Comparison of ENCODE assay signal across 8 mouse cellular contexts in genomic region chr3:53463046-53463764, GRCm38 (mm10). TPM values are rescaled to one million over a fixed set of nuclear protein-coding genes. Genes with fewer than 3 reads are reported as not detected.
DNase-seq lines count a peak whose midpoint lies in the region; ATAC-seq and TF ChIP-seq lines count a peak whose summit lies in the region.

TSS of gene Nhlrc3 (minus strand) at chr3:53463332.
TSS of gene Proser1 (plus strand) at chr3:53463666.

- H3K4me1 ChIP-seq in embryonic facial prominence, embryonic 14.5 days (ENCODE audit: control insufficient read depth, insufficient read depth, low read length): peaks cover 18% of the 10 kb centered on the region
- H3K4me1 ChIP-seq in limb, embryonic 14.5 days (ENCODE audit: control insufficient read depth, insufficient read depth, low read length): peaks cover 17% of the 10 kb centered on the region
- peaks cover 9% of the 10 kb centered on the region; the same call in 1 of the 2 replicates for H3K4me1 ChIP-seq in midbrain, postnatal 0 days (ENCODE audit: insufficient read depth, low read length)

- WGBS in embryonic facial prominence, embryonic 14.5 days: under 1% methylated on average over 40 of the region's 52 CpGs
- under 1% methylated on average over 51 of the region's 52 CpGs for WGBS in limb, embryonic 14.5 days
- WGBS in midbrain, postnatal 0 days: under 1% methylated on average over 51 of the region's 52 CpGs

- H3K4me3 ChIP-seq in embryonic facial prominence, embryonic 14.5 days (ENCODE audit: low read depth, low read length): peak within 1 kb of the TSS; percentile 86
- H3K4me3 ChIP-seq in limb, embryonic 14.5 days (replicated peaks; ENCODE audit: low read length): peak within 1 kb of the TSS; percentile 88
- H3K4me3 ChIP-seq in midbrain, postnatal 0 days (ENCODE audit: low read depth, low read length): peak within 1 kb of the TSS; percentile 86

- ATAC-seq in embryonic facial prominence, embryonic 14.5 days (ENCODE audit: low read depth): peak; percentile 98
- ATAC-seq in limb, embryonic 14.5 days (ENCODE audit: low FRiP score, low read depth): peak; percentile 97
- ATAC-seq in midbrain, postnatal 0 days (ENCODE audit: low FRiP score): peak; percentile 98

- no peaks in the 10 kb centered on the region for H3K27me3 ChIP-seq in embryonic facial prominence, embryonic 14.5 days (replicated peaks; ENCODE audit: control insufficient read depth, insufficient read depth, low read length)
- H3K27me3 ChIP-seq in limb, embryonic 14.5 days (ENCODE audit: control insufficient read depth, insufficient read depth, low read length): no peaks in the 10 kb centered on the region
- H3K27me3 ChIP-seq in midbrain, postnatal 0 days (ENCODE audit: insufficient read depth, low read length): no peaks in the 10 kb centered on the region

- peak within 1 kb of the TSS; percentile 80 for H3K4me2 ChIP-seq in embryonic facial prominence, embryonic 14.5 days (ENCODE audit: low read depth, low read length)
- H3K4me2 ChIP-seq in limb, embryonic 14.5 days (replicated peaks; ENCODE audit: low read depth, low read length, severe bottlenecking): peak within 1 kb of the TSS; percentile 88
- H3K4me2 ChIP-seq in midbrain, postnatal 0 days (ENCODE audit: low read depth, low read length, poor library complexity, severe bottlenecking): peak within 1 kb of the TSS; percentile 78

- H3K36me3 ChIP-seq in embryonic facial prominence, embryonic 14.5 days (ENCODE audit: control insufficient read depth, insufficient read depth, low read length): peaks cover 18% of the 10 kb centered on the region
- peaks cover 27% of the 10 kb centered on the region for H3K36me3 ChIP-seq in limb, embryonic 14.5 days (ENCODE audit: control insufficient read depth, insufficient read depth, low read length)
- H3K36me3 ChIP-seq in midbrain, postnatal 0 days (ENCODE audit: insufficient read depth, low read length): 0 out of 2 replicates have a peak, but pooled peaks cover 3% of the 10 kb centered on the region

- H3K9me3 ChIP-seq in embryonic facial prominence, embryonic 14.5 days (ENCODE audit: control insufficient read depth, low read length): no peaks in the 10 kb centered on the region
- H3K9me3 ChIP-seq in limb, embryonic 14.5 days (ENCODE audit: control insufficient read depth, low read length): no peaks in the 10 kb centered on the region
- H3K9me3 ChIP-seq in midbrain, postnatal 0 days (ENCODE audit: low read length): no peaks in the 10 kb centered on the region

- no peak; the same call in 1 of the 2 replicates for TF ChIP-seq CTCF in midbrain, postnatal 0 days (IDR thresholded peaks at IDR 0.05)

- DNase-seq in 3T3-L1 (ENCODE audit: low read depth, low spot score): peak; percentile 94
- peak; percentile 82 to 84 for DNase-seq in adrenal gland, postnatal 4 days (ENCODE audit: low spot score in 2 of 2)
- peak; percentile 99 for DNase-seq in embryonic facial prominence, embryonic 14.5 days (ENCODE audit: low spot score)
- DNase-seq in heart, adult 8-10 months (ENCODE audit: low spot score): peak; percentile 94
- peak; percentile 97 for DNase-seq in kidney, adult 9 months
- peak; percentile 96 for DNase-seq in limb, embryonic 14.5 days (ENCODE audit: low spot score)
- peak; percentile 99 for DNase-seq in midbrain, postnatal 0 days (ENCODE audit: low spot score)
- peak; percentile 82 to 90 for DNase-seq in spleen, postnatal 14 days (ENCODE audit: low spot score in 2 of 2)

- TF ChIP-seq POLR2A in limb, embryonic 14.5 days (IDR thresholded peaks at IDR 0.05; ENCODE audit: borderline replicate concordance, extremely low read depth, insufficient read depth, insufficient read length): 0 out of 2 replicates have a peak, but pooled peaks have one; percentile 24

- H3K27ac ChIP-seq in embryonic facial prominence, embryonic 14.5 days (replicated peaks; ENCODE audit: low read depth, low read length): peak within 1 kb of the TSS; percentile 89
- H3K27ac ChIP-seq in limb, embryonic 14.5 days (replicated peaks; ENCODE audit: low read depth, low read length): peak within 1 kb of the TSS; percentile 87
- H3K27ac ChIP-seq in midbrain, postnatal 0 days (ENCODE audit: low read depth, low read length): peak within 1 kb of the TSS; percentile 80

- H3K9ac ChIP-seq in embryonic facial prominence, embryonic 14.5 days (ENCODE audit: low read depth, low read length): peak within 1 kb of the TSS; percentile 95
- peak within 1 kb of the TSS; percentile 93 for H3K9ac ChIP-seq in limb, embryonic 14.5 days (ENCODE audit: low read depth, low read length, severe bottlenecking)
- peak within 1 kb of the TSS; percentile 84 for H3K9ac ChIP-seq in midbrain, postnatal 0 days (replicated peaks; ENCODE audit: low read length, poor library complexity, severe bottlenecking)

RNA-seq across cellular contexts. Expression of gene Nhlrc3, which starts in this region (rescaled TPM):
- total RNA-seq in adrenal gland, postnatal 4 days (2021): 10 to 100 TPM; 19.1 to 19.4 TPM
- polyA plus RNA-seq in embryonic facial prominence, embryonic 14.5 days (2014; fragmentation: Nextera tagmentation; extraction: Ambion mirVana): 10.2 and 10.6 TPM in 2 replicates
- 1 to 10 TPM; 4.4 to 7.4 (median 5.6) TPM for total RNA-seq in heart, adult 8-10 months (2022)
- 11.7 and 13.6 TPM in 2 replicates for polyA plus RNA-seq in limb, embryonic 14.5 days (2012; rRNA removed)
- polyA plus RNA-seq in limb, embryonic 14.5 days (2014; fragmentation: Nextera tagmentation; extraction: Ambion mirVana): 10.4 and 11.0 TPM in 2 replicates
- 13.1 and 16.9 TPM in 2 replicates for total RNA-seq in midbrain, postnatal 0 days (2014; rRNA removed)
- polyA plus RNA-seq in midbrain, postnatal 0 days (2015; fragmentation: Nextera tagmentation; extraction: Ambion mirVana): 8.0 and 9.0 TPM in 2 replicates

RNA-seq across cellular contexts. Expression of gene Proser1, which starts in this region (rescaled TPM):
- 10 to 100 TPM; 39.8 to 41.4 TPM for total RNA-seq in adrenal gland, postnatal 4 days (2021)
- 10.5 and 12.9 TPM in 2 replicates for polyA plus RNA-seq in embryonic facial prominence, embryonic 14.5 days (2014; fragmentation: Nextera tagmentation; extraction: Ambion mirVana)
- 10 to 100 TPM in 1 of 4 experiments, 1 to 10 TPM in 3; 5.7 to 10.8 (median 8.0) TPM for total RNA-seq in heart, adult 8-10 months (2022)
- polyA plus RNA-seq in limb, embryonic 14.5 days (2012; rRNA removed): 23.9 and 36.2 TPM in 2 replicates
- polyA plus RNA-seq in limb, embryonic 14.5 days (2014; fragmentation: Nextera tagmentation; extraction: Ambion mirVana): 15.1 and 17.4 TPM in 2 replicates
- 4.6 and 4.9 TPM in 2 replicates for total RNA-seq in midbrain, postnatal 0 days (2014; rRNA removed)
- 10.7 and 15.1 TPM in 2 replicates for polyA plus RNA-seq in midbrain, postnatal 0 days (2015; fragmentation: Nextera tagmentation; extraction: Ambion mirVana)

Comparison
In these comparisons a context has a peak if more than half of its experiments do, and no peak if none do; other contexts are left out.
1. Peak in every context shown above with its lines: DNase-seq, ATAC-seq, H3K4me3 ChIP-seq and H3K27ac ChIP-seq.